Mouse (Mus musculus) embryonic facial prominence, embryonic 13.5 days (tissue): ENCODE data around the gene Cbarp. TPM values are rescaled to one million over a fixed set of nuclear protein-coding genes. Genes with fewer than 3 reads are reported as not detected.
A peak's percentile ranks its signal among the peaks of the same experiment; 100 is the strongest.

Experiments used
- ATAC-seq: fragments of 200-750 bp; cut with Nextera tagmentation; 2 replicates; pipeline ENCODE4 v1.8.0; 2017; ENCODE audit warnings: low read depth; ENCODE audit not compliant: insufficient number of reproducible peaks, insufficient read depth, low FRiP score, low TSS enrichment
- H3K27ac ChIP-seq: fragments of 300-500 bp; sonication (generic); 2 replicates; pipeline ENCODE4 v1.5.1; 2015; ENCODE audit warnings: moderate library complexity, mild to moderate bottlenecking, inconsistent platforms
- H3K27me3 ChIP-seq: fragments of 300-500 bp; sonication (generic); 2 replicates; pipeline ENCODE4 v1.6.1; 2015; ENCODE audit warnings: mild to moderate bottlenecking, inconsistent platforms
- H3K36me3 ChIP-seq: fragments of 300-500 bp; sonication (generic); 2 replicates; pipeline ENCODE4 v1.6.1; 2015; ENCODE audit warnings: mild to moderate bottlenecking, inconsistent platforms
- H3K4me1 ChIP-seq: fragments of 300-500 bp; sonication (generic); 2 replicates; pipeline ENCODE4 v1.6.1; 2015; ENCODE audit warnings: inconsistent platforms
- H3K4me2 ChIP-seq: fragments of 300-500 bp; sonication (generic); 2 replicates; pipeline ENCODE4 v1.6.1; 2015; ENCODE audit warnings: moderate library complexity, mild to moderate bottlenecking, inconsistent platforms
- H3K4me3 ChIP-seq: fragments of 300-500 bp; sonication (generic); 2 replicates; pipeline ENCODE4 v1.5.1; 2015; ENCODE audit warnings: mild to moderate bottlenecking, inconsistent platforms
- H3K9ac ChIP-seq: fragments of 300-500 bp; sonication (generic); 2 replicates; pipeline ENCODE4 v1.6.1; 2015; ENCODE audit warnings: mild to moderate bottlenecking, inconsistent platforms
- H3K9me3 ChIP-seq: fragments of 300-500 bp; sonication (generic); 2 replicates; pipeline ENCODE4 v1.6.1; 2016; ENCODE audit warnings: inconsistent platforms
- WGBS: fragments of 180-500 bp; shearing (Covaris S2); methylation state at CpG from one replicate; pipeline ENCODE4 v1.1.7; 2015; ENCODE audit warnings: mixed read lengths; 5-methylcytosine and 5-hydroxymethylcytosine counted together
- polyA plus RNA-seq: library from polyadenylated mRNA; unstranded; fragments of >200 nt; fragmentation: Nextera tagmentation; extraction: Ambion mirVana; gene quantifications from 2 replicates; pipeline ENCODE4 v1.2.1, GENCODE M21; 2015

Gene Cbarp
- polyA plus RNA-seq, 1 experiment from 2014 or later, result 9.8 TPM

GRCm38 (mm10) chr10:80161522-80162242 is 21.0 kb upstream of the Cbarp start:
- Histone ChIP-seq H3K4me3 (peak overlapping the region; percentile 47), H3K36me3 (peaks cover 10% of the 10 kb centered on the region), H3K27ac (peak overlapping the region; percentile 95), H3K9me3 (no peaks in the 10 kb centered on the region), H3K27me3 (no peaks in the 10 kb centered on the region), H3K9ac (peak overlapping the region; percentile 59), H3K4me1 (peaks cover 88% of the 10 kb centered on the region), H3K4me2 (peak overlapping the region; percentile 76)
- 6% methylated on average over 6 of the region's 7 CpGs for WGBS
- no peak for ATAC-seq

GRCm38 (mm10) chr10:80160455-80161371 is 20.1 kb upstream of the Cbarp start:
- no peaks in the 10 kb centered on the region for H3K27me3 ChIP-seq
- H3K27ac ChIP-seq, result peak overlapping the region; percentile 95
- peak overlapping the region; percentile 76 for H3K4me2 ChIP-seq
- H3K9me3 ChIP-seq, result no peaks in the 10 kb centered on the region
- H3K4me3 ChIP-seq, result peak overlapping the region; percentile 47
- H3K4me1 ChIP-seq, result peaks cover 90% of the 10 kb centered on the region
- under 1% methylated on average over 33 of the region's 33 CpGs for WGBS
- peak overlapping the region; percentile 59 for H3K9ac ChIP-seq
- H3K36me3 ChIP-seq, result peaks cover 20% of the 10 kb centered on the region
- no peak for ATAC-seq

- H3K36me3 ChIP-seq, result peaks cover 29% of the 10 kb centered on the region
- H3K9ac ChIP-seq, result peak overlapping the region; percentile 59
- H3K4me2 ChIP-seq, result peak overlapping the region; percentile 76
- under 1% methylated on average over 55 of the region's 55 CpGs for WGBS
- H3K4me1 ChIP-seq, result peaks cover 90% of the 10 kb centered on the region
- peak overlapping the region; percentile 47 for H3K4me3 ChIP-seq
- no peaks in the 10 kb centered on the region for H3K27me3 ChIP-seq
- no peaks in the 10 kb centered on the region for H3K9me3 ChIP-seq
- peak overlapping the region; percentile 95 for H3K27ac ChIP-seq
- peak; percentile 72 for ATAC-seq
These were observed 19.2 kb upstream of the Cbarp start for GRCm38 (mm10) chr10:80159561-80160454.

- Histone ChIP-seq H3K4me2 (peak overlapping the region; percentile 76), H3K27ac (peak overlapping the region; percentile 95), H3K9me3 (no peaks in the 10 kb centered on the region), H3K27me3 (no peaks in the 10 kb centered on the region), H3K9ac (peak overlapping the region; percentile 58; the same call in 1 of the 2 replicates), H3K36me3 (peaks cover 36% of the 10 kb centered on the region), H3K4me3 (peak overlapping the region; percentile 47), H3K4me1 (peaks cover 90% of the 10 kb centered on the region)
- no peak; the same call in 1 of the 2 replicates for ATAC-seq
- WGBS, result 7% methylated on average over 12 of the region's 12 CpGs
These were observed 18.5 kb upstream of the Cbarp start for GRCm38 (mm10) chr10:80159021-80159560.

GRCm38 (mm10) chr10:80158307-80158986 is 17.8 kb upstream of the Cbarp start:
- Histone ChIP-seq H3K4me1 (peaks cover 91% of the 10 kb centered on the region), H3K9me3 (no peaks in the 10 kb centered on the region), H3K4me2 (peak overlapping the region; percentile 76), H3K4me3 (peak overlapping the region; percentile 47; the same call in 1 of the 2 replicates), H3K27me3 (no peaks in the 10 kb centered on the region), H3K27ac (peak overlapping the region; percentile 95), H3K9ac (peak overlapping the region; percentile 22; the same call in 1 of the 2 replicates), H3K36me3 (peaks cover 42% of the 10 kb centered on the region)
- WGBS, result 12% methylated on average over 18 of the region's 18 CpGs
- ATAC-seq, result no peak

- H3K4me1 ChIP-seq, result peaks cover 93% of the 10 kb centered on the region
- H3K27ac ChIP-seq, result peak overlapping the region; percentile 35
- no peaks in the 10 kb centered on the region for H3K27me3 ChIP-seq
- H3K4me3 ChIP-seq, result no peak overlapping the region
- H3K4me2 ChIP-seq, result peak overlapping the region; percentile 16; the same call in 1 of the 2 replicates
- H3K9me3 ChIP-seq, result no peaks in the 10 kb centered on the region
- H3K9ac ChIP-seq, result peak overlapping the region; percentile 51; the same call in 1 of the 2 replicates
- H3K36me3 ChIP-seq, result peaks cover 53% of the 10 kb centered on the region
- no peak for ATAC-seq
- 59% methylated on average over 15 of the region's 15 CpGs for WGBS
These were observed 16.7 kb upstream of the Cbarp start for GRCm38 (mm10) chr10:80157141-80157929.

- peaks cover 93% of the 10 kb centered on the region for H3K4me1 ChIP-seq
- H3K4me3 ChIP-seq, result no peak overlapping the region
- H3K4me2 ChIP-seq, result peak overlapping the region; percentile 16; the same call in 1 of the 2 replicates
- WGBS, result 53% methylated on average over 7 of the region's 7 CpGs
- H3K36me3 ChIP-seq, result peaks cover 60% of the 10 kb centered on the region
- no peaks in the 10 kb centered on the region for H3K9me3 ChIP-seq
- no peaks in the 10 kb centered on the region for H3K27me3 ChIP-seq
- no peak for ATAC-seq
- H3K27ac ChIP-seq, result peak overlapping the region; percentile 35
- H3K9ac ChIP-seq, result 0 out of 2 replicates have a peak overlapping the region, but pooled peaks have one; percentile 51
These were observed 16.1 kb upstream of the Cbarp start for GRCm38 (mm10) chr10:80156752-80157053.

- H3K27ac ChIP-seq, result peak overlapping the region; percentile 35
- no peaks in the 10 kb centered on the region for H3K9me3 ChIP-seq
- H3K4me2 ChIP-seq, result no peak overlapping the region
- H3K4me3 ChIP-seq, result no peak overlapping the region
- peaks cover 89% of the 10 kb centered on the region for H3K4me1 ChIP-seq
- WGBS, result 79% methylated on average over 29 of the region's 29 CpGs
- H3K36me3 ChIP-seq, result peaks cover 65% of the 10 kb centered on the region
- H3K27me3 ChIP-seq, result no peaks in the 10 kb centered on the region
- no peak for ATAC-seq
- peak overlapping the region; percentile 37; the same call in 1 of the 2 replicates for H3K9ac ChIP-seq
These were observed 15.5 kb upstream of the Cbarp start for GRCm38 (mm10) chr10:80156002-80156751.

- Histone ChIP-seq H3K36me3 (peaks cover 67% of the 10 kb centered on the region), H3K9me3 (no peaks in the 10 kb centered on the region), H3K4me3 (no peak overlapping the region), H3K27me3 (no peaks in the 10 kb centered on the region), H3K9ac (peak overlapping the region; percentile 32), H3K27ac (peak overlapping the region; percentile 40; the same call in 1 of the 2 replicates), H3K4me2 (0 out of 2 replicates have a peak overlapping the region, but pooled peaks have one; percentile 9), H3K4me1 (peaks cover 80% of the 10 kb centered on the region)
- WGBS, result 27% methylated on average over 1 of the region's 1 CpGs
- no peak for ATAC-seq
These were observed 14.6 kb upstream of the Cbarp start for GRCm38 (mm10) chr10:80155277-80155676.
